ENCODE assay signal across 9 mouse cellular contexts in genomic region chr5:111408470-111409105, GRCm38 (mm10). TPM values are rescaled to one million over a fixed set of nuclear protein-coding genes. Genes with fewer than 3 reads are reported as not detected.
DNase-seq lines count a peak whose midpoint lies in the region; ATAC-seq lines count a peak whose summit lies in the region.
"Had no signal": no experiment of that assay in that cellular context is flagged by ENCODE, and none has a peak within 500 bp of the region (broad histone marks: within the 10 kb centered on the region; RNA-seq: fewer than 3 reads in every experiment).

No protein-coding gene starts in this region.

- peak overlapping the region; percentile 38; the same call in 1 of the 2 replicates for H3K27ac ChIP-seq in kidney, embryonic 14.5 days (ENCODE audit: low read depth, low read length)
- peak overlapping the region; percentile 73 for H3K27ac ChIP-seq in heart, embryonic 12.5 days (ENCODE audit: poor library complexity, severe bottlenecking)
- no peak overlapping the region for H3K27ac ChIP-seq in liver, embryonic 12.5 days

- peaks cover 8% of the 10 kb centered on the region for H3K27me3 ChIP-seq in kidney, embryonic 14.5 days (ENCODE audit: control insufficient read depth, insufficient read depth, low read length)
- peaks cover 18% of the 10 kb centered on the region for H3K27me3 ChIP-seq in heart, embryonic 12.5 days (replicated peaks)
- H3K27me3 ChIP-seq in liver, embryonic 12.5 days (replicated peaks): peaks cover 68% of the 10 kb centered on the region

- no peak overlapping the region for H3K4me3 ChIP-seq in kidney, embryonic 14.5 days (ENCODE audit: low read length)
- H3K4me3 ChIP-seq in heart, embryonic 12.5 days: peak overlapping the region; percentile 12; the same call in 1 of the 2 replicates
- no peak overlapping the region for H3K4me3 ChIP-seq in liver, embryonic 12.5 days
- H3K4me3 ChIP-seq: myocyte had no signal

- H3K4me1 ChIP-seq in kidney, embryonic 14.5 days (ENCODE audit: control insufficient read depth, insufficient read depth, low read length): peaks cover 8% of the 10 kb centered on the region
- peaks cover 31% of the 10 kb centered on the region for H3K4me1 ChIP-seq in heart, embryonic 12.5 days (replicated peaks)
- peaks cover 3% of the 10 kb centered on the region; the same call in 1 of the 2 replicates for H3K4me1 ChIP-seq in liver, embryonic 12.5 days

- H3K36me3 ChIP-seq in kidney, embryonic 14.5 days (ENCODE audit: control insufficient read depth, insufficient read depth, low read length): no peaks in the 10 kb centered on the region
- no peaks in the 10 kb centered on the region for H3K36me3 ChIP-seq in heart, embryonic 12.5 days
- H3K36me3 ChIP-seq in liver, embryonic 12.5 days: no peaks in the 10 kb centered on the region

- 10% methylated on average over 14 of the region's 14 CpGs for WGBS in kidney, embryonic 14.5 days
- 13% methylated on average over 14 of the region's 14 CpGs for WGBS in heart, embryonic 12.5 days
- WGBS in liver, embryonic 12.5 days (ENCODE audit: insufficient replicate concordance): 24% methylated on average over 14 of the region's 14 CpGs

- H3K4me2 ChIP-seq in kidney, embryonic 14.5 days (replicated peaks; ENCODE audit: low read depth, low read length): peak overlapping the region; percentile 21; the same call in 1 of the 2 replicates
- H3K4me2 ChIP-seq in heart, embryonic 12.5 days: peak overlapping the region; percentile 51
- peak overlapping the region; percentile 2; the same call in 1 of the 2 replicates for H3K4me2 ChIP-seq in liver, embryonic 12.5 days

- peak; percentile 62 for ATAC-seq in kidney, embryonic 14.5 days (ENCODE audit: low FRiP score, low TSS enrichment)
- ATAC-seq in heart, embryonic 12.5 days (ENCODE audit: insufficient number of reproducible peaks, low FRiP score): peak; percentile 63
- ATAC-seq in liver, embryonic 12.5 days: peak; percentile 27; the same call in 1 of the 2 replicates

- DNase-seq in kidney, postnatal 25 days: no peak
- peak; percentile 65 for DNase-seq in skeletal muscle tissue, adult 2 months (ENCODE audit: low read depth, low spot score)
- no peak for DNase-seq in urinary bladder, postnatal 36 days (ENCODE audit: low spot score in 2 of 2)
- no peak for DNase-seq in cerebellum, adult 18-20 months
- DNase-seq in embryo, embryonic 10 days (ENCODE audit: low spot score): no peak

- no peaks in the 10 kb centered on the region for H3K9me3 ChIP-seq in kidney, embryonic 14.5 days (ENCODE audit: control insufficient read depth, low read length)
- no peaks in the 10 kb centered on the region for H3K9me3 ChIP-seq in heart, embryonic 12.5 days (replicated peaks)
- H3K9me3 ChIP-seq in liver, embryonic 12.5 days (replicated peaks): no peaks in the 10 kb centered on the region

- no peak overlapping the region; the same call in 1 of the 2 replicates for H3K9ac ChIP-seq in kidney, embryonic 14.5 days (ENCODE audit: low read depth, low read length)
- H3K9ac ChIP-seq in heart, embryonic 12.5 days: peak overlapping the region; percentile 29; the same call in 1 of the 2 replicates
- H3K9ac ChIP-seq in liver, embryonic 12.5 days: no peak overlapping the region

RNA-seq across cellular contexts. Expression of gene Mn1, which starts 8.6 kb away (rescaled TPM):
- polyA plus RNA-seq in kidney, embryonic 14.5 days (2014; fragmentation: Nextera tagmentation; extraction: Ambion mirVana): 5.1 and 6.9 TPM in 2 replicates
- 8.0 and 8.2 TPM in 2 replicates for polyA plus RNA-seq in heart, embryonic 12.5 days (2016; fragmentation: Nextera tagmentation; extraction: Ambion mirVana)
- polyA plus RNA-seq in liver, embryonic 12.5 days (2016; fragmentation: Nextera tagmentation; extraction: Ambion mirVana): 2.4 and 3.1 TPM in 2 replicates
